Mouse (Mus musculus): ENCODE results near the gene Aaed1.

- TF ChIP-seq CTCF (IDR thresholded peaks at IDR 0.05; ENCODE audit: insufficient read depth, low read length) (no peak), POLR2A (IDR thresholded peaks at IDR 0.05; ENCODE audit: borderline replicate concordance, extremely low read depth, low read depth, low read length) (no peak)
Measured at GRCm38 (mm10) chr13:64233139-64233538, 79.4 kb downstream of the Aaed1 start.
